Mouse (Mus musculus) hindbrain, embryonic 14.5 days (tissue): ENCODE data around the gene Ablim1. TPM values are rescaled to one million over a fixed set of nuclear protein-coding genes. Genes with fewer than 3 reads are reported as not detected.

Source experiments
- ATAC-seq: fragments of 200-750 bp; cut with Nextera tagmentation; 2 replicates; pipeline ENCODE4 v1.8.0; 2017; ENCODE audit warnings: moderate number of reproducible peaks, mild to moderate bottlenecking, moderate TSS enrichment, moderate library complexity; ENCODE audit not compliant: low FRiP score
- DNase-seq: peaks from one replicate; pipeline ENCODE4 v3.0.0-alpha.2; 2015; ENCODE audit warnings: low spot score
- H3K27ac ChIP-seq: fragments of 300-500 bp; sonication (generic); 2 replicates; pipeline ENCODE4 v1.5.1; 2014; ENCODE audit warnings: mild to moderate bottlenecking, moderate library complexity
- H3K27me3 ChIP-seq: fragments of 300-500 bp; sonication (generic); 2 replicates; pipeline ENCODE4 v1.6.1; 2014; ENCODE audit warnings: mild to moderate bottlenecking, low read length, mixed read lengths; ENCODE audit not compliant: control insufficient read depth, insufficient read depth
- H3K36me3 ChIP-seq: fragments of 300-500 bp; sonication (generic); replicated peaks from 2 replicates; pipeline ENCODE4 v1.6.1; 2014; ENCODE audit not compliant: control insufficient read depth, insufficient read depth
- H3K4me1 ChIP-seq: fragments of 300-500 bp; sonication (generic); replicated peaks from 2 replicates; pipeline ENCODE4 v1.6.1; 2014; ENCODE audit warnings: antibody characterized with exemption, low read length, mixed read lengths; ENCODE audit not compliant: control insufficient read depth, insufficient read depth
- H3K4me2 ChIP-seq: fragments of 300-500 bp; sonication (generic); replicated peaks from 2 replicates; pipeline ENCODE4 v1.6.1; 2014; ENCODE audit warnings: mild to moderate bottlenecking, moderate library complexity
- H3K4me3 ChIP-seq: fragments of 300-500 bp; sonication (generic); replicated peaks from 2 replicates; pipeline ENCODE4 v1.5.1; 2014; ENCODE audit warnings: mild to moderate bottlenecking, low read length
- H3K9ac ChIP-seq: fragments of 300-500 bp; sonication (generic); 2 replicates; pipeline ENCODE4 v1.6.1; 2014
- H3K9me3 ChIP-seq: fragments of 300-500 bp; sonication (generic); 2 replicates; pipeline ENCODE4 v1.6.1; 2016; ENCODE audit warnings: low read length; ENCODE audit not compliant: control insufficient read depth
- WGBS: fragments of 180-500 bp; shearing (Covaris S2); extraction: QIAGEN DNeasy Blood & Tissue Kit; methylation state at CpG from one replicate; pipeline ENCODE4 v1.1.7; 2014; 5-methylcytosine and 5-hydroxymethylcytosine counted together
- polyA plus RNA-seq: library from polyadenylated mRNA; unstranded; fragments of >200 nt; fragmentation: Nextera tagmentation; extraction: Ambion mirVana; gene quantifications from 2 replicates; pipeline ENCODE4 v1.2.1, GENCODE M21; 2014

Gene Ablim1
- polyA plus RNA-seq, 1 experiment from 2014 or later = 56.6 TPM

DNA sequence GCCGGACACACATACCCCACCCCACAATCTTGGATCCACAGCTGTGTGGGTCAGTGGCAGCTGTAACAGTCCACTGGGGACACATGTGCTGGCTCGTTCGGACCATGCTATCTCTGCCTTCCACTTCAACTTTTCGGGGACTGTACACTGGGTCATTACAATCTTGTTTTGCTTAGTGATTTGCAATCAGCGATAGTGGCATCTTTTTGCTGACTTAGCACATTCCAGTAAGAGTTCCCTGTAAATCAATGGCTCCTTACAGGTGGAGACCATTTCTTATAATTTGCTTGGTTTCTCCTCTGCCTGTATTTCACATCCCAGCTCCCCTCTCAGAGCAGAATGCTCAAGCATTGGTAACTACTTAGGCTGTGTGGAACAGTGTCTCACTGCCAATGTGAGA lies 140.7 kb downstream of the Ablim1 start:
- DNase-seq (no peak), ATAC-seq (no peak)
- WGBS = 74% methylated on average over 5 of the region's 5 CpGs
- no peak overlapping the region for H3K4me3 ChIP-seq
- H3K36me3 ChIP-seq = no peaks in the 10 kb centered on the region
- H3K4me1 ChIP-seq = no peaks in the 10 kb centered on the region
- H3K27ac ChIP-seq = no peak overlapping the region
- no peak overlapping the region for H3K9ac ChIP-seq
- H3K27me3 ChIP-seq = no peaks in the 10 kb centered on the region
- H3K4me2 ChIP-seq = no peak overlapping the region
- H3K9me3 ChIP-seq = no peaks in the 10 kb centered on the region

DNA sequence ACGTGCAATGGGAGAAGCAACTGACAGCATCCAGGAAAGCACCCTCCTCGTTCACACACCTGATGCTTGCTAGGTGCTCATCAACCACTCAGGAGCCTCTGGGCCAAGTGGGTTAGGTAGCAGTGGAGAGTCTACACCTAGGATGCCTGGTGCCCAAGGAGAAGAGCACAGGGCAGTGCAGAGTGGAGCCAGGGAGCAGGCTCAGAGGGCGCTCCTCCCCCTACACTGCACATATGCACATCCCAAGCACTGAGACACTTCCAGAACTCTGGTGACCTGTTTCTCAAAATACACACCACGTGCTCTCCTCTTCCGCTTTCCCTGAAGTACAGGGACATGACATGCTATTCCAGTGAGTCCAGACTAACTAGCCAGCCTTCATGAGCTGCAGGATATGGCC lies 142.4 kb downstream of the Ablim1 start:
- Histone ChIP-seq H3K9me3 (no peaks in the 10 kb centered on the region), H3K4me3 (no peak overlapping the region), H3K9ac (no peak overlapping the region), H3K4me1 (no peaks in the 10 kb centered on the region), H3K4me2 (no peak overlapping the region), H3K27ac (no peak overlapping the region), H3K36me3 (no peaks in the 10 kb centered on the region), H3K27me3 (no peaks in the 10 kb centered on the region)
- 89% methylated on average over 5 of the region's 5 CpGs for WGBS
- no peak for ATAC-seq
- DNase-seq = no peak

DNA sequence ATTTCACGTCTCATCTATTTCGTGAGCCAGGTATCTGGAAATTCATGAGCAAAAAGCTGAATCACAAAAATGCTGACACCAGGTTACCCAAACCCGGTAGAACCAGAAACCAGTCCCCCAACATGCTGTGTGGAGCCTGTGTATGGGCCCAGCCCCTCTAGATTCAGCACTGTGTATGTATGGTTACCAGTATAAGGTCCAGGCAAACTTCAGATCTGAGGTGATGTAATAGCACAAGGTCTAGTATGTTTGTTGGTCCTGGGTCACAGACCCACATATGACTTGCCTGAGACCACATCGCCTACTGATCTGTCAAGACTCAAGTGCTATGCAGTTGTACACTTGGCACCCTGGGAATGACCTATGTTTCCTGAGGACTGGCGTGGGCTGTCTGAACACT lies 143.8 kb downstream of the Ablim1 start:
- H3K4me1 ChIP-seq = no peaks in the 10 kb centered on the region
- no peak overlapping the region for H3K9ac ChIP-seq
- H3K36me3 ChIP-seq = no peaks in the 10 kb centered on the region
- H3K4me3 ChIP-seq = no peak overlapping the region
- ATAC-seq (no peak), DNase-seq (no peak)
- H3K27ac ChIP-seq = no peak overlapping the region
- 91% methylated on average over 5 of the region's 5 CpGs for WGBS
- no peaks in the 10 kb centered on the region for H3K27me3 ChIP-seq
- no peaks in the 10 kb centered on the region for H3K9me3 ChIP-seq
- no peak overlapping the region for H3K4me2 ChIP-seq

DNA sequence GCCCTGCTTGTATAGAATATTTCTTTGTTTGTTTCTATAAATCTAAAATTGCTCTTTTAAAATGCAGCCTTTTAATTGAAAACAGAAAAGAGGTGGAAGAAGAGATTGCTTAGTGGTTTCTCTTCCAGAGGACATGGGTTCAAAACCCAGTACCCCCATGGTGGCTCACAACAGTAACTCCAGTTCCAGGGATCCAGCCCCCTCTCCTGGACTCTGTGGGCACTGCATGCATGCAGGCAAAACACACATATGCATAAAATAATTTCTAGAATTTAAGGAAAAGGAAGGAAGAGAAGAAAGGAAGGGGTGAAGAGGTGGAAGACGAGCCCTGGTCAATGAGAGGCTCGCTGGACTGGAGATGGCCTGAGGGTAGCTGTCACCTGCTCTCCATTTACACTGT lies 145.2 kb downstream of the Ablim1 start:
- Histone ChIP-seq H3K4me3 (no peak overlapping the region), H3K27me3 (no peaks in the 10 kb centered on the region), H3K4me1 (no peaks in the 10 kb centered on the region), H3K9me3 (no peaks in the 10 kb centered on the region), H3K4me2 (no peak overlapping the region), H3K36me3 (no peaks in the 10 kb centered on the region), H3K27ac (no peak overlapping the region), H3K9ac (no peak overlapping the region)
- ATAC-seq (no peak), DNase-seq (no peak)
- WGBS = 76% methylated on average over 2 of the region's 2 CpGs

DNA sequence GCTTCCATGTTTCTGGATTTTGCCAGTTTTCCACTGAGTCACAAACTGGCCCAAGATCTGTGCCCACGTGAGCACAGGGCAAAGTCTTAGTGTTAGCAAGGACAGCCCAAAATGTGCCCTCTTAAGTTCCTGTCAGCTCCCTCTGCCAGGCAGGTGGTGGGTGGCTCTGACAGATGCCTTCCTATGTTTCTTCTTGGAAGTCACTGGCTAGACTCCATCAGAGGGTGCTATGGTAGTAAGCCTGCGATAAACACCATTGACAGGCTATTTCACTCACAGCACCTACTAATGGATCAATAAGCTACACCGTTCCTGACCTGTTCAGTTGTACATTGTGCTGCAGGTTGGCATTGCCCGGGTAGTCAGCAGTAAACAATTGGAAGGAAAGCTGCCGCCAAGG lies 147.0 kb downstream of the Ablim1 start:
- Histone ChIP-seq H3K9ac (no peak overlapping the region), H3K4me3 (no peak overlapping the region), H3K4me2 (no peak overlapping the region), H3K4me1 (no peaks in the 10 kb centered on the region), H3K36me3 (no peaks in the 10 kb centered on the region), H3K27ac (no peak overlapping the region), H3K27me3 (no peaks in the 10 kb centered on the region), H3K9me3 (no peaks in the 10 kb centered on the region)
- ATAC-seq (no peak), DNase-seq (no peak)
- WGBS = 86% methylated on average over 5 of the region's 5 CpGs

DNA sequence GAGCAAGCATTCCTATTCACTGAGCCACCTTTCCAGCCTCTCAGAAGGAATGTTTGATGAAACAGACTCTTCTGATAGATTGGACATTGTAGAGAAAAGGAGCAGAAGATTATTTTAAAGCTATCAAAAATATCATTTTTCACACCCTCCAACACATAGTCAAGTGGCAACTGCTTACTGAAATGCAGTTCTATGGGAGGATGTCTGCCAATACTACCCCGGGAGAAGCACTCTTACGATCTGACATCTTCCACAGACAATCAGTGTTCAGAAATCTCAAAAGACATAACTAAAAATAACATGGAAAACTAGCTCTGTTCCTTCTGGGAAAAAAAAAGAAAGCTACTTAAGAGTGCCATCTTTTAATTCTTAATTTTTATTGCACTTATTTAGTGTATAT lies 149.8 kb downstream of the Ablim1 start:
- WGBS = 73% methylated on average over 2 of the region's 2 CpGs
- Histone ChIP-seq H3K9me3 (no peaks in the 10 kb centered on the region), H3K27ac (no peak overlapping the region), H3K4me2 (no peak overlapping the region), H3K27me3 (no peaks in the 10 kb centered on the region), H3K36me3 (no peaks in the 10 kb centered on the region), H3K4me1 (no peaks in the 10 kb centered on the region), H3K4me3 (no peak overlapping the region), H3K9ac (no peak overlapping the region)
- no peak for ATAC-seq
- DNase-seq = no peak

DNA sequence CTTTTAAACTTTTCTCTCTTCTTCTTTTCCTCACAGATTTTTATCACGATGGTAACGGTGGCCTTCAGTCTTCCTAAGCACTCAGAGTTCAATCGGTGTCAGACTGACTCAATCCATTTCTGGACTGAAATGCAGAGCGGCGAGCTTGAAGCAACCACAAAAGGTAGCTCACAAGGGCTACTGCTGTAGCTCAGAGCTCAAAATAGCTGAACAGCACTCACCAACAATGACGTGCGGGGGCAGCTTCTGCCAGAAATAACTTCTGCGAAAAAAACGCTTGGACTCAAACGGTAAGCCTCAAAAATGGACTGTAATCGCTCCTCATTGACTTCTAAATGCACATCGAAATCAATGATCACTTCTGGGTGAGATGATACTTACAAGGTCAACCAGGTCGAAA lies 151.4 kb downstream of the Ablim1 start:
- no peaks in the 10 kb centered on the region for H3K9me3 ChIP-seq
- no peaks in the 10 kb centered on the region for H3K27me3 ChIP-seq
- no peaks in the 10 kb centered on the region for H3K4me1 ChIP-seq
- DNase-seq (no peak), ATAC-seq (no peak)
- no peaks in the 10 kb centered on the region for H3K36me3 ChIP-seq
- H3K9ac ChIP-seq = no peak overlapping the region
- H3K4me2 ChIP-seq = no peak overlapping the region
- 87% methylated on average over 13 of the region's 13 CpGs for WGBS
- no peak overlapping the region for H3K27ac ChIP-seq
- H3K4me3 ChIP-seq = no peak overlapping the region

DNA sequence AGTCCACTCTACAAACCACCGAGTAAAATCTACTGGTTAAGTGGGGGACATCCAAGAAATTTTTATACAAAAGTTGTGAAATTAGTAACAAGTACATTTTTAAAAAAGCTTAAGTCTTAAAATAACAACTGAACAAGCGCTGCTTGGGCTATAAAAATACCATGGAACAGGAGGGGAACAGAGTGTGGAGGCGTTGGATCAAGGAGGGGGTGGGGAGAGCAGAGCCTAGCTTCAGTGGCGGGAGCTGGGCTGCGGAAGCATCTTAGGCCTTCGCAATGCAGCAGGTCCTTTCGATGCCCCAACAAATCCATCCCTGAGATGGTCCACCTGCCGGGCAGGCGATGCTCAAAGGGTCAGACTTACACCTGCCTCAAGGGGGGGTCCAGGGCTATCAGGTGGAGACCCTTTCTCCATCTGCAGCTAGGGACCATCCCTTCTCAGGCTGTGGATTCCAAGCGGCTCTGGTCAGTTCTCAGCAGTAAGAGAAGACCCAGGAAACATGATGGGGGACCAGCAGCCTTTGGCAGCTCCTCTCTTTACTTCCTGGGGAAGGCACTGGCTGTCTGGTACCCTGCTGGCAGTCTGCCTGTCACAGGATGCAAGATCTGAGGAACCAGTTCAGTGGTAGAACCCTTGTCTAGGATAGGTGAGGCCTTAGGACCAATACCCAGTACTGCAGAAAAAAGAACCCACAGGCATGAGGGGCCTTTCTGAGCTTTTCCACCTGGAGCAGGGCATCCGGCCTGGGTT lies 152.6 kb downstream of the Ablim1 start:
- H3K4me2 ChIP-seq = no peak overlapping the region
- ATAC-seq = no peak
- 84% methylated on average over 11 of the region's 11 CpGs for WGBS
- H3K36me3 ChIP-seq = no peaks in the 10 kb centered on the region
- no peak for DNase-seq
- no peaks in the 10 kb centered on the region for H3K9me3 ChIP-seq
- no peak overlapping the region for H3K27ac ChIP-seq
- H3K4me3 ChIP-seq = no peak overlapping the region
- no peak overlapping the region for H3K9ac ChIP-seq
- H3K4me1 ChIP-seq = no peaks in the 10 kb centered on the region
- H3K27me3 ChIP-seq = no peaks in the 10 kb centered on the region

DNA sequence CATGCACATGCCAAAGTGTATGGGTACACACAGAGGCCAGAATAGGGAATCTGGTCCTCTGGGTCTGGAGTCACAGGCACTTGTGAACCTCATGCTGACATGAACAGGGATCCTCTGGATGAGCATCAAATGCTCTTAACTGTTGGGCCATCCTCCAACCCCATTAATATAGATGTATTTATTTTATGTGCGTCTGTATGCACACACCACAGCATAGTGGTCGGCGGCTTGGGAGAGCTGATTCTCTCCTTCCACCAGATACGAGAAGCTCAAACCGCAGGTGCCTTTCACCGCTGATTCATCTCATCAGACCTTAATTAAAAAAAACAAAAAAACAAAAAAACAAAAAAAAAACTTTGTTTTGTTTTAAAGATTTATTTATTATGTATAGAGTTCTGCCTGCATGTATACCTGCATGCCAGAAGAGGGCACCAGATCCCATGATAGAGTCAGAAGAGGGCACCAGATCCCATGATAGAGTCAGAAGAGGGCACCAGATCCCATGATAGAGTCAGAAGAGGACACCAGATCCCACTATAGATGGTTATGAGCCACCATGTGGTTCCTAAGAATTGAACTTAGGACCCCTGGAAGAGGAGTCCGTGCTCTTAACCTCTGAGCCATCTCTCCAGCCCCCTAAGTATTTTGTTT lies 153.6 kb downstream of the Ablim1 start:
- DNase-seq (no peak), ATAC-seq (no peak)
- Histone ChIP-seq H3K36me3 (no peaks in the 10 kb centered on the region), H3K27ac (no peak overlapping the region), H3K9ac (no peak overlapping the region), H3K4me3 (no peak overlapping the region), H3K4me2 (no peak overlapping the region), H3K9me3 (no peaks in the 10 kb centered on the region), H3K4me1 (no peaks in the 10 kb centered on the region), H3K27me3 (no peaks in the 10 kb centered on the region)
- 69% methylated on average over 7 of the region's 7 CpGs for WGBS
